ENCODE assay signal across 7 mouse cellular contexts in genomic region chr2:93278181-93278975, GRCm38 (mm10). TPM values are rescaled to one million over a fixed set of nuclear protein-coding genes. Genes with fewer than 3 reads are reported as not detected.
DNase-seq lines count a peak whose midpoint lies in the region; ATAC-seq and TF ChIP-seq lines count a peak whose summit lies in the region.

No protein-coding gene starts in this region.

- 26% methylated on average over 11 of the region's 11 CpGs for WGBS in heart, embryonic 16.5 days
- 3% methylated on average over 11 of the region's 11 CpGs for WGBS in neural tube, embryonic 12.5 days

- H3K36me3 ChIP-seq in heart, embryonic 16.5 days (ENCODE audit: control insufficient read depth, insufficient read depth), result no peaks in the 10 kb centered on the region
- H3K36me3 ChIP-seq in neural tube, embryonic 12.5 days, result no peaks in the 10 kb centered on the region; the same call in 1 of the 2 replicates

- no peaks in the 10 kb centered on the region for H3K9me3 ChIP-seq in heart, embryonic 16.5 days (replicated peaks; ENCODE audit: control insufficient read depth, low read length)
- no peaks in the 10 kb centered on the region for H3K9me3 ChIP-seq in neural tube, embryonic 12.5 days

- no peak for TF ChIP-seq CTCF in Patski (IDR thresholded peaks at IDR 0.05)

- in situ Hi-C loops in Patski (cut with MboI; ENCODE audit: low pct_unique_long_range_greater_than_20kb), result no loop called here

- no peak overlapping the region for H3K4me3 ChIP-seq in heart, embryonic 16.5 days (ENCODE audit: low read length)
- H3K4me3 ChIP-seq in neural tube, embryonic 12.5 days, result no peak overlapping the region

- CTCF ChIA-PET in Patski (lab: Charles Lee), result interaction anchor here (1.0 kb wide), 1 partner anchor 35 kb away, joined by 3 read pairs; no protein-coding TSS in a partner anchor

- peak overlapping the region; percentile 64 for H3K27ac ChIP-seq in heart, embryonic 16.5 days (ENCODE audit: low read length)
- peak overlapping the region; percentile 48 for H3K27ac ChIP-seq in neural tube, embryonic 12.5 days

- no peaks in the 10 kb centered on the region for H3K27me3 ChIP-seq in Patski
- no peaks in the 10 kb centered on the region for H3K27me3 ChIP-seq in heart, embryonic 16.5 days (ENCODE audit: control insufficient read depth, insufficient read depth, low read length)
- H3K27me3 ChIP-seq in neural tube, embryonic 12.5 days (replicated peaks), result no peaks in the 10 kb centered on the region

- no peak for DNase-seq in Patski (ENCODE audit: low read depth, low spot score)
- peak; percentile 76 for DNase-seq in embryo, embryonic 10 days (ENCODE audit: low spot score)
- DNase-seq in kidney, postnatal 25 days, result peak; percentile 45 to 64
- DNase-seq in frontal cortex, postnatal 25 days (ENCODE audit: low spot score in 2 of 2), result no peak

- H3K9ac ChIP-seq in heart, embryonic 16.5 days (ENCODE audit: low read length), result peak overlapping the region; percentile 49
- peak overlapping the region; percentile 18; the same call in 1 of the 2 replicates for H3K9ac ChIP-seq in neural tube, embryonic 12.5 days

- peaks cover 32% of the 10 kb centered on the region for H3K4me1 ChIP-seq in heart, embryonic 16.5 days (ENCODE audit: control insufficient read depth, insufficient read depth, low read length)
- peaks cover 79% of the 10 kb centered on the region for H3K4me1 ChIP-seq in neural tube, embryonic 12.5 days

- POLR2A ChIA-PET in Patski (lab: Charles Lee), result no interaction called here

- peak; percentile 65 for ATAC-seq in Patski
- ATAC-seq in heart, embryonic 16.5 days (replicated peaks; ENCODE audit: extremely low read depth, insufficient read depth, low FRiP score), result peak; percentile 70
- peak; percentile 75 for ATAC-seq in neural tube, embryonic 12.5 days (ENCODE audit: low FRiP score, low read depth)
- ATAC-seq in inflammation-experienced regulatory T-cells, adult 6 months, result no peak

- H3K4me2 ChIP-seq in heart, embryonic 16.5 days (ENCODE audit: low read depth, low read length), result peak overlapping the region; percentile 16; the same call in 1 of the 2 replicates
- H3K4me2 ChIP-seq in neural tube, embryonic 12.5 days (replicated peaks), result peak overlapping the region; percentile 34

RNA-seq across cellular contexts. Expression of gene Tspan18, which starts 55.9 kb away (rescaled TPM):
- 16.6 TPM for polyA plus RNA-seq in Patski (2021)
- polyA plus RNA-seq in heart, embryonic 16.5 days (2015; fragmentation: Nextera tagmentation; extraction: Ambion mirVana), result 28.5 and 33.9 TPM in 2 replicates
- polyA plus RNA-seq in neural tube, embryonic 12.5 days (2016; fragmentation: Nextera tagmentation; extraction: Ambion mirVana), result 50.7 and 53.9 TPM in 2 replicates
- not detected for polyA plus RNA-seq in inflammation-experienced regulatory T-cells, adult 6 months (2017; shearing (Covaris generic))

Comparison
In these comparisons a context has a peak if more than half of its experiments do, and no peak if none do; other contexts are left out.
1. DNase-seq: peak in embryo, embryonic 10 days (single experiment) and kidney, postnatal 25 days (2 of 2); none in Patski (single experiment) and frontal cortex, postnatal 25 days (0 of 2).
2. RNA of gene Tspan18, which starts 55.9 kb away (polyA plus RNA-seq): 50.7 to 53.9 TPM in neural tube, embryonic 12.5 days, 28.5 to 33.9 TPM in heart, embryonic 16.5 days and 16.6 TPM in Patski (single experiment); not detected in inflammation-experienced regulatory T-cells, adult 6 months; every median in the first group is over 10 times any median in the second.